Mouse (Mus musculus) limb, embryonic 13.5 days (tissue): ENCODE measurements at regions not wholly inside any gene's neighbourhood (a gene's known extent, or its start where the extent isn't known, plus 50 kb on each side); places are given as distances from the start of the nearest gene placed in this dataset.

Source experiments
- ATAC-seq: fragments of 200-750 bp; cut with Nextera tagmentation; 2 replicates; pipeline ENCODE4 v1.8.0; 2017; ENCODE audit warnings: low read depth, moderate number of reproducible peaks, moderate TSS enrichment; ENCODE audit not compliant: low FRiP score
- H3K27ac ChIP-seq: fragments of 300-500 bp; sonication (generic); 2 replicates; pipeline ENCODE4 v1.5.1; 2015; ENCODE audit warnings: inconsistent platforms, mild to moderate bottlenecking, moderate library complexity
- H3K27me3 ChIP-seq: fragments of 300-500 bp; sonication (generic); 2 replicates; pipeline ENCODE4 v1.6.1; 2015; ENCODE audit warnings: mild to moderate bottlenecking, inconsistent platforms
- H3K36me3 ChIP-seq: fragments of 300-500 bp; sonication (generic); 2 replicates; pipeline ENCODE4 v1.6.1; 2015; ENCODE audit warnings: inconsistent platforms, mild to moderate bottlenecking, moderate library complexity
- H3K4me1 ChIP-seq: fragments of 300-500 bp; sonication (generic); 2 replicates; pipeline ENCODE4 v1.6.1; 2015; ENCODE audit warnings: inconsistent platforms
- H3K4me2 ChIP-seq: fragments of 300-500 bp; sonication (generic); replicated peaks from 2 replicates; pipeline ENCODE4 v1.6.1; 2015; ENCODE audit warnings: inconsistent platforms, mild to moderate bottlenecking, moderate library complexity
- H3K4me3 ChIP-seq: fragments of 300-500 bp; sonication (generic); 2 replicates; pipeline ENCODE4 v1.5.1; 2015; ENCODE audit warnings: moderate library complexity, mild to moderate bottlenecking, inconsistent platforms
- H3K9ac ChIP-seq: fragments of 300-500 bp; sonication (generic); 2 replicates; pipeline ENCODE4 v1.6.1; 2015; ENCODE audit warnings: mild to moderate bottlenecking, inconsistent platforms
- H3K9me3 ChIP-seq: fragments of 300-500 bp; sonication (generic); 2 replicates; pipeline ENCODE4 v1.6.1; 2016; ENCODE audit warnings: inconsistent platforms
- WGBS: fragments of 180-500 bp; shearing (Covaris S2); methylation state at CpG from one replicate; pipeline ENCODE4 v1.1.7; 2015; 5-methylcytosine and 5-hydroxymethylcytosine counted together

DNA sequence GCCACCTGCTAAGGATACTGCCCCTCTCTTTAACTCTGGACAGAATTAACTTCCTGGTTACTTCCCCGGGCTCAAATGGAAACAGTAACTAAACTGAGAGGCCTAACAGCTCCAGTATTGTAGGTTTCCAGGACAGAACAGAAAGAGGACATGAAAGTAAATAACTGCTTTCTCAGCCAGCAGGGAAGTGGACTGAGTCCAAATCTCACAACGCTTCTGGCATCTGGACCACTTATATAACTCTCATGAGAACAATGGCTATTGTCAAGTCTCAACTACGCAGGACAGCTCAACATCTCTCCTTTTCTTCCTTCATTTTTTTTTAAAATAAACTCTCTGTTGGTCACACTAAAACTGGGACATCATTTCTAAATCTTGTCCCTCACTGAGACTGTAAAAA, 594.8 kb downstream of the Rapgef2 start:
- WGBS = 65% methylated on average over 3 of the region's 3 CpGs

GRCm38 (mm10) chr3:78677656-78678055, 608.7 kb downstream of the Rapgef2 start:
- Histone ChIP-seq H3K4me2 (no peak overlapping the region), H3K4me1 (no peaks in the 10 kb centered on the region; the same call in 1 of the 2 replicates), H3K27ac (no peak overlapping the region), H3K4me3 (no peak overlapping the region), H3K9me3 (no peaks in the 10 kb centered on the region), H3K9ac (no peak overlapping the region), H3K36me3 (no peaks in the 10 kb centered on the region), H3K27me3 (no peaks in the 10 kb centered on the region)
- no peak for ATAC-seq
- WGBS = 96% methylated on average over 1 of the region's 1 CpGs

More for the DNA sequence above, 594.8 kb downstream of the Rapgef2 start:
- no peaks in the 10 kb centered on the region for H3K4me1 ChIP-seq
- H3K4me3 ChIP-seq = no peak overlapping the region
- no peaks in the 10 kb centered on the region for H3K27me3 ChIP-seq
- H3K4me2 ChIP-seq = no peak overlapping the region
- no peaks in the 10 kb centered on the region for H3K9me3 ChIP-seq
- H3K27ac ChIP-seq = no peak overlapping the region
- ATAC-seq = no peak
- H3K36me3 ChIP-seq = no peaks in the 10 kb centered on the region
- H3K9ac ChIP-seq = no peak overlapping the region

- ATAC-seq = no peak
- Histone ChIP-seq H3K9ac (no peak overlapping the region), H3K4me3 (no peak overlapping the region), H3K27ac (no peak overlapping the region), H3K4me1 (no peaks in the 10 kb centered on the region; the same call in 1 of the 2 replicates), H3K4me2 (no peak overlapping the region), H3K36me3 (no peaks in the 10 kb centered on the region), H3K9me3 (no peaks in the 10 kb centered on the region), H3K27me3 (no peaks in the 10 kb centered on the region)
- 76% methylated on average over 2 of the region's 2 CpGs for WGBS
Observed at GRCm38 (mm10) chr3:78676806-78677205, 609.5 kb downstream of the Rapgef2 start.

DNA sequence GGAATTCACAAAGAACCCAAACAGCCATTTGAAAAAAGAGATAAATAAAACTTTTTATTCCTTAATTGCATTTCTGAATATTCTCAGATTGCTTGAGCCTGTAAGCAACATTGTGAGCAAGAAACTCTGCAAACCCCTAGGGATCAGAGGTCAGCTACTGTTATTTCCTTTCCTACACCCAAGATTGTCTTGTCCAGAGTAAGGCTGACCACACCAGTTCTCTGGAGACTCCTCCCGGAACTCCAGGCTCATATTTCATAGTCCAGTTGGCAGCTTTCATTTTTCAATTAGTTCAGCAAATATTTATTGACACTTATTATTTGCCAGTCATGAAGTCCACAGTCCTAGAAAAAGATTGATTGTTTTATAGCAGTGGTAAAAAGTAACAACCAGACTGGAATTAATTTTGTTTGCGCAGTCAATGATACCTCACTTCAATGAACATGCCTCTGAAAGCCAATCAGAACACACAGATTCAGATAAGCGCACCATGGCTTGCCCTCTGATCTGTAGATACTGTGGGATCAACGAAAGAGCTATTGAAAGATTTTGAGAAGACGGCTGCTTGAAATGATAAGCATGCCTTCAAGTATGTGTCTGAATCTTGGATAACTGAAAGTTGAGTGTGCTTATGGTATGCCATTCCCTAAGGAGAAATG, 611.7 kb downstream of the Rapgef2 start:
- Histone ChIP-seq H3K27ac (no peak overlapping the region), H3K9me3 (no peaks in the 10 kb centered on the region), H3K9ac (no peak overlapping the region), H3K4me2 (no peak overlapping the region), H3K4me1 (no peaks in the 10 kb centered on the region), H3K27me3 (no peaks in the 10 kb centered on the region), H3K4me3 (no peak overlapping the region), H3K36me3 (no peaks in the 10 kb centered on the region)
- ATAC-seq = no peak
- 83% methylated on average over 5 of the region's 5 CpGs for WGBS

DNA sequence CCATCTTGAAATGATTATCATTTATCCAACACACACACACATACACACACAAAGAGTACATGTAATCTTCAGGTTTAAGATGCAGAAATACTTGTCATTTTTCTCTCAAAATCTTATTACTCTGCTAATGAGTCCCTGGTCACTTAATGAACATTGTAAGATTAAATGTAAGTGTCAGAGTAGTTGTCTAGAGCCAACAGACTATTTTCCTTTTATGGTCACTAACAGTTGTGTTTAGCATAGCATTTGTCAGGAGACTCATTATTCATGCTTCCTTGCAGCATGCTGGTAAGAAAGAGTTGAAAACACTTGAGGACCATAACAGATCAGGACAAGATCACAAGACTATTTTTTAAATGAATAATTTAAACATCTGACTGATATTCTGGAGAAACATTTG, 618.3 kb downstream of the Rapgef2 start:
- Histone ChIP-seq H3K27me3 (no peaks in the 10 kb centered on the region), H3K4me2 (no peak overlapping the region), H3K9ac (no peak overlapping the region), H3K4me3 (no peak overlapping the region), H3K36me3 (no peaks in the 10 kb centered on the region), H3K9me3 (no peaks in the 10 kb centered on the region), H3K27ac (no peak overlapping the region), H3K4me1 (no peaks in the 10 kb centered on the region)
- ATAC-seq = no peak

DNA sequence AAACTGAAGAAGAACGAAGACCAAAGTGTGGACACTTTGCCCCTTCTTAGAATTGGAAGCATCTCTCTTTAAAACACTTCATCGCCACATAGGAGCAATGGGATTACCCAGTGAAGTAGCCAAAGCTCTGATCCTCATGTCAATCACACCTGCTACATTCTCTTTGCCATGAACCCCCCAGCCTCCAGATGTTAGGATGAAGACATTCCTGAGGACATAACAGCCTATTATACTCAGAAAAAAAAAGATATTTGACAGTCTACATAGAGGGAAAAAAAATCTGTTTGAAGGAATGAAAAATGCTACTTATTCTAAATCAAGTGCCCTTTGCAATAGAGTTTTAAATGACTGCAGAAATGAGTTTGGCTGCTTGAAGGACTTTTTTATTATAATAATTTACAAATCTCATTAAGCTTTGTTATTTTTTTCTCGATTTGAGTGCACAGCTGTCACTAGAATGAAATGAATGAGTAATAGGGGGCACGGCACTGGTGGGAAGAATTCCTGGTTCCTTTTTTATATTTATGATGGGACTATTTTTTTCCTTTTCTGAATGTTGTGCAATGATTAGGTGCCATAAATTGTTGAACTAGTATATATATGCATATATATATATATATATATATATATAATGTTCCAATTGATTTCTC, 618.8 kb downstream of the Rapgef2 start:
- no peaks in the 10 kb centered on the region for H3K36me3 ChIP-seq
- no peaks in the 10 kb centered on the region for H3K4me1 ChIP-seq
- 79% methylated on average over 4 of the region's 4 CpGs for WGBS

GRCm38 (mm10) chr3:78648115-78648514, 638.2 kb downstream of the Rapgef2 start:
- Histone ChIP-seq H3K36me3 (no peaks in the 10 kb centered on the region), H3K4me3 (no peak overlapping the region), H3K9ac (no peak overlapping the region), H3K4me2 (no peak overlapping the region), H3K27ac (no peak overlapping the region), H3K27me3 (no peaks in the 10 kb centered on the region), H3K9me3 (no peaks in the 10 kb centered on the region), H3K4me1 (no peaks in the 10 kb centered on the region)
- no peak for ATAC-seq
- 90% methylated on average over 2 of the region's 2 CpGs for WGBS

More for the DNA sequence above, 618.8 kb downstream of the Rapgef2 start:
- no peak overlapping the region for H3K4me2 ChIP-seq
- ATAC-seq = no peak
- no peak overlapping the region for H3K9ac ChIP-seq
- H3K27me3 ChIP-seq = no peaks in the 10 kb centered on the region
- no peak overlapping the region for H3K27ac ChIP-seq
- H3K9me3 ChIP-seq = no peaks in the 10 kb centered on the region
- H3K4me3 ChIP-seq = no peak overlapping the region

- Histone ChIP-seq H3K4me1 (no peaks in the 10 kb centered on the region), H3K9ac (no peak overlapping the region), H3K4me3 (no peak overlapping the region), H3K36me3 (no peaks in the 10 kb centered on the region), H3K9me3 (peaks cover 20% of the 10 kb centered on the region; the same call in 1 of the 2 replicates), H3K4me2 (no peak overlapping the region), H3K27me3 (no peaks in the 10 kb centered on the region), H3K27ac (no peak overlapping the region)
- WGBS = 73% methylated on average over 4 of the region's 4 CpGs
- no peak for ATAC-seq
Observed at GRCm38 (mm10) chr3:78635386-78635785, 650.9 kb downstream of the Rapgef2 start.

GRCm38 (mm10) chr3:78618900-78619299, 667.4 kb downstream of the Rapgef2 start:
- H3K27me3 ChIP-seq = no peaks in the 10 kb centered on the region
- whole genome bisulfite sequencing = 30% methylated on average over 3 of the region's 3 CpGs
- no peak overlapping the region for H3K27ac ChIP-seq
- H3K9me3 ChIP-seq = no peaks in the 10 kb centered on the region
- no peak overlapping the region for H3K4me2 ChIP-seq
- H3K4me3 ChIP-seq = no peak overlapping the region
- H3K4me1 ChIP-seq = no peaks in the 10 kb centered on the region
- H3K9ac ChIP-seq = no peak overlapping the region
- H3K36me3 ChIP-seq = no peaks in the 10 kb centered on the region
- ATAC-seq = no peak

DNA sequence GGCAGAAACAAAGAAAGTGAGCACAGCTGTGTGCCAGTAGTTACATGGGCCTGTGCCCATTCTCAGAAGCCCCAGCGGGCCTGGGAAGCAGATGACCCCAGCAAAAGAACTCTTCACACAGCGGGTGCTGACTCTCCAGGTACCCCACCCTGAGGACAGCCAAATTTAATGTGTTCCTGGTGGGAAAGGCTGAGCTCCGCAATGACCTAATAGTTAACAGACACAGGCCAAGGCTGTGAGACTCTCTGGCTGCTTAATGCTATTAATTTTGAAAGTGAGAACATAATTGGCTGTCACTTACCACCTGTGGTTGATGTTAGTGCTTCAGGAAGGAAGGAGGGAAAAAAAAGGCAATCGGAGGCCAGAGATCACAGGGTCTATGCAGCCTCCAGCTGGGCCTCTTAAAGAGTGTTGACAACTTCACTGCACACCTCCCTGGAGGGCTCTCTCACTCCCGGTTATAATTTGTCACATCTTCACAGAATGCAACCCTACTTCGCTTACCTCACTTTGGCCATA, 691.5 kb downstream of the Rapgef2 start:
- peak; percentile 91 for ATAC-seq
- Histone ChIP-seq H3K9ac (no peak overlapping the region), H3K27me3 (peaks cover 17% of the 10 kb centered on the region), H3K27ac (peak overlapping the region; percentile 6; the same call in 1 of the 2 replicates), H3K4me1 (peaks cover 21% of the 10 kb centered on the region), H3K4me2 (peak overlapping the region; percentile 48), H3K4me3 (no peak overlapping the region; the same call in 1 of the 2 replicates), H3K36me3 (no peaks in the 10 kb centered on the region), H3K9me3 (no peaks in the 10 kb centered on the region)
- WGBS = 2% methylated on average over 6 of the region's 6 CpGs

GRCm38 (mm10) chr3:78594305-78594704, 692.0 kb downstream of the Rapgef2 start:
- no peaks in the 10 kb centered on the region for H3K36me3 ChIP-seq
- H3K27ac ChIP-seq = peak overlapping the region; percentile 6; the same call in 1 of the 2 replicates
- peaks cover 20% of the 10 kb centered on the region for H3K27me3 ChIP-seq
- peak; percentile 34; the same call in 1 of the 2 replicates for ATAC-seq
- no peak overlapping the region for H3K9ac ChIP-seq
- 34% methylated on average over 11 of the region's 11 CpGs for WGBS
- peak overlapping the region; percentile 48 for H3K4me2 ChIP-seq
- no peak overlapping the region; the same call in 1 of the 2 replicates for H3K4me3 ChIP-seq
- peaks cover 21% of the 10 kb centered on the region for H3K4me1 ChIP-seq
- no peaks in the 10 kb centered on the region for H3K9me3 ChIP-seq

- Histone ChIP-seq H3K4me2 (no peak overlapping the region), H3K4me3 (no peak overlapping the region), H3K36me3 (no peaks in the 10 kb centered on the region), H3K27ac (no peak overlapping the region), H3K27me3 (peaks cover 13% of the 10 kb centered on the region), H3K9me3 (no peaks in the 10 kb centered on the region), H3K4me1 (peaks cover 14% of the 10 kb centered on the region), H3K9ac (no peak overlapping the region)
- 67% methylated on average over 1 of the region's 1 CpGs for WGBS
- no peak for ATAC-seq
Observed at GRCm38 (mm10) chr3:78586639-78587038, 699.7 kb downstream of the Rapgef2 start.
